Comparison of ENCODE assay signal across 1 mouse cellular context in genomic region chr15:102510110-102510509, GRCm38 (mm10).
A peak's percentile ranks its signal among the peaks of the same experiment; 100 is the strongest.
TF ChIP-seq lines count a peak whose summit lies in the region.

No protein-coding gene starts in this region.

TF ChIP-seq in MEL, 35 proteins besides CTCF, POLR2A, EP300 and RAD21:
- no peak for TF ChIP-seq NELFE (IDR thresholded peaks at IDR 0.05; ENCODE audit: low read depth, low read length)
- TF ChIP-seq POLR2AphosphoS2 (IDR thresholded peaks at IDR 0.05; ENCODE audit: low read length) = 0 out of 2 replicates have a peak, but pooled peaks have one; percentile 23
